Mouse (Mus musculus) MN1 (cell line): Measurements from ENCODE around the gene Prorsd1.
A peak's percentile ranks its signal among the peaks of the same experiment; 100 is the strongest.
"Not testable (repeated sequence)": the region's sequence is repeated elsewhere in the genome, so short reads cannot be mapped to it uniquely, and the experiment has no call there.

Source experiments
- DNase-seq: peaks from one replicate; pipeline ENCODE4 v3.0.0-alpha.2; 2016; ENCODE audit warnings: low spot score

Prorsd1 gene

GRCm38 (mm10) chr11:29514682-29515412, at the start of gene Prorsd1:
TSS of gene Prorsd1 (minus strand) at chr11:29515033.
- peak; percentile 93 for DNase-seq

GRCm38 (mm10) chr11:29563406-29563805, 48.6 kb upstream of the Prorsd1 start:
- no peak for DNase-seq

GRCm38 (mm10) chr11:29560990-29561389, 46.2 kb upstream of the Prorsd1 start:
- DNase-seq: no peak

- DNase-seq: no peak
These were observed 45.6 kb upstream of the Prorsd1 start for GRCm38 (mm10) chr11:29560452-29560851.

- peak; percentile 20 for DNase-seq
These were observed 34.6 kb upstream of the Prorsd1 start for GRCm38 (mm10) chr11:29549425-29549778.

GRCm38 (mm10) chr11:29548504-29549424, 33.9 kb upstream of the Prorsd1 start:
- peak; percentile 15 for DNase-seq

- peak; percentile 96 for DNase-seq
These were observed 33.1 kb upstream of the Prorsd1 start, which contains the start of the genes Clhc1 and Rps27a for GRCm38 (mm10) chr11:29547752-29548503. TSS of gene Clhc1 (plus strand) at chr11:29547950. TSS of gene Rps27a (minus strand) at chr11:29548109.

- no peak for DNase-seq
These were observed 32.5 kb upstream of the Prorsd1 start for GRCm38 (mm10) chr11:29547249-29547751.

GRCm38 (mm10) chr11:29546762-29547161, 31.9 kb upstream of the Prorsd1 start:
- no peak for DNase-seq

- not testable (repeated sequence) for DNase-seq
These were observed 31.5 kb upstream of the Prorsd1 start for GRCm38 (mm10) chr11:29546297-29546696.

- DNase-seq: not testable (repeated sequence)
These were observed 30.4 kb upstream of the Prorsd1 start for GRCm38 (mm10) chr11:29545150-29545752.

GRCm38 (mm10) chr11:29544225-29544945, 29.6 kb upstream of the Prorsd1 start:
- no peak for DNase-seq

GRCm38 (mm10) chr11:29538201-29538600, 23.4 kb upstream of the Prorsd1 start:
- DNase-seq: no peak

GRCm38 (mm10) chr11:29525988-29526794, 11.4 kb upstream of the Prorsd1 start, which contains the start of gene Mtif2:
TSS of gene Mtif2 (plus strand) at chr11:29526408.
- DNase-seq: peak; percentile 93

- no peak for DNase-seq
These were observed 530 bp downstream of the Prorsd1 start for GRCm38 (mm10) chr11:29514325-29514681.

GRCm38 (mm10) chr11:29512818-29513535, 1.9 kb downstream of the Prorsd1 start:
- no peak for DNase-seq

- DNase-seq: no peak
These were observed 5.4 kb downstream of the Prorsd1 start for GRCm38 (mm10) chr11:29509421-29509820.

GRCm38 (mm10) chr11:29504899-29505625, 9.8 kb downstream of the Prorsd1 start:
- no peak for DNase-seq
